Mouse (Mus musculus): ENCODE measurements around the gene Zdhhc11.
A peak's percentile ranks its signal among the peaks of the same experiment; 100 is the strongest.
"Not testable (repeated sequence)": the region's sequence is repeated elsewhere in the genome, so short reads cannot be mapped to it uniquely, and the experiment has no call there.

The Zdhhc11 gene

GRCm38 (mm10) chr13:74006881-74007280 lies 43.2 kb downstream of the Zdhhc11 start:
- not testable (repeated sequence) for DNase-seq (ENCODE audit: low spot score in 2 of 2)

- DNase-seq (ENCODE audit: low spot score in 2 of 2) = not testable (repeated sequence)
Measured at GRCm38 (mm10) chr13:74008216-74008615, 44.6 kb downstream of the Zdhhc11 start.

- peak; percentile 88 to 95 for DNase-seq (ENCODE audit: low spot score in 2 of 2)
Measured at GRCm38 (mm10) chr13:74008948-74009718, 45.5 kb downstream of the Zdhhc11 start, which contains the start of gene Tppp. Gene Tppp (plus strand): TSS chr13:74009407.

- DNase-seq (ENCODE audit: low spot score in 2 of 2) = peak in 1 of 2 experiments; percentile 89
Measured at GRCm38 (mm10) chr13:74009791-74010614, 46.4 kb downstream of the Zdhhc11 start.

GRCm38 (mm10) chr13:74010678-74011077 lies 47.0 kb downstream of the Zdhhc11 start:
- peak in 1 of 2 experiments; percentile 68 for DNase-seq (ENCODE audit: low spot score in 2 of 2)

- no peak for DNase-seq (ENCODE audit: low spot score in 2 of 2)
Measured at GRCm38 (mm10) chr13:74015908-74016307, 52.3 kb downstream of the Zdhhc11 start.

- no peak for DNase-seq (ENCODE audit: low spot score in 2 of 2)
Measured at GRCm38 (mm10) chr13:74017426-74017825, 53.8 kb downstream of the Zdhhc11 start.

GRCm38 (mm10) chr13:74019006-74019405 lies 55.4 kb downstream of the Zdhhc11 start:
- DNase-seq (ENCODE audit: low spot score in 2 of 2) = not testable (repeated sequence)

- DNase-seq (ENCODE audit: low spot score in 2 of 2) = no peak
Measured at GRCm38 (mm10) chr13:74025151-74026081, 61.8 kb downstream of the Zdhhc11 start.

GRCm38 (mm10) chr13:74026215-74026614 lies 62.6 kb downstream of the Zdhhc11 start:
- peak in 1 of 2 experiments; percentile 39 for DNase-seq (ENCODE audit: low spot score in 2 of 2)

GRCm38 (mm10) chr13:74028116-74028515 lies 64.5 kb downstream of the Zdhhc11 start:
- DNase-seq (ENCODE audit: low spot score in 2 of 2) = peak in 1 of 2 experiments; percentile 58

- DNase-seq (ENCODE audit: low spot score in 2 of 2) = no peak
Measured at GRCm38 (mm10) chr13:74029013-74029412, 65.4 kb downstream of the Zdhhc11 start.

GRCm38 (mm10) chr13:74030691-74031090 lies 67.0 kb downstream of the Zdhhc11 start:
- DNase-seq (ENCODE audit: low spot score in 2 of 2) = no peak

- no peak for DNase-seq (ENCODE audit: low spot score in 2 of 2)
Measured at GRCm38 (mm10) chr13:74031133-74031532, 67.5 kb downstream of the Zdhhc11 start.

- no peak for DNase-seq (ENCODE audit: low spot score in 2 of 2)
Measured at GRCm38 (mm10) chr13:74034756-74035155, 71.1 kb downstream of the Zdhhc11 start.

GRCm38 (mm10) chr13:74035776-74036175 lies 72.1 kb downstream of the Zdhhc11 start:
- DNase-seq (ENCODE audit: low spot score in 2 of 2) = no peak

GRCm38 (mm10) chr13:74039926-74040325 lies 76.3 kb downstream of the Zdhhc11 start:
- no peak for DNase-seq (ENCODE audit: low spot score in 2 of 2)
